Mouse (Mus musculus): ENCODE measurements around the gene Cdh4. TPM values are rescaled to one million over a fixed set of nuclear protein-coding genes. Genes with fewer than 3 reads are reported as not detected.

Cdh4 gene
- polyA plus RNA-seq, 1 experiment, result not detected

DNA sequence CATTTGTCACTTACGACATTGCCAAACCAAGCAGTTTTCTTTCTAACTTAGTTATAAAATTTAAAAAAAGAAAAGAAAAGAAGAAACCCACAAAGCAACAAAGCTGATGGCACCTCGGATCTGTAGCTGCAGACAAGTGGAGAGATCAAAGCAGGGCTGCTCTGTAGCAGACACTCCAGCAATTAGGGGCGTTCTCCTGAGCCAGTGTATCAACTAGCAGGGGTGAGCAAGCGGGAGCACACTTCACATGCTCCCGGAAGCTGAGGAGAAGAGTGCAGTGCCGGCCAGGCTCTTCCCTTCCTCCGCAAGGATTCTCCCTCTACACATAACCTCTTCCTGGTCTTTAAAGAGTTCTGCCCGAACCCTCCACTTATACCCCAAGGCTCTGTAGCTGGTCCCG is 220.5 kb downstream of the Cdh4 start:
- no peaks in the 10 kb centered on the region for H3K36me3 ChIP-seq (ENCODE audit: control insufficient read depth, insufficient read depth)
- no peaks in the 10 kb centered on the region for H3K79me2 ChIP-seq (ENCODE audit: control insufficient read depth, insufficient read depth)
- no peak overlapping the region for H3K4me3 ChIP-seq
- TF ChIP-seq POLR2A (IDR thresholded peaks at IDR 0.05; ENCODE audit: insufficient read length, low read depth), result no peak
- no peak for TF ChIP-seq CEBPB (IDR thresholded peaks at IDR 0.05; ENCODE audit: insufficient read depth, poor library complexity, severe bottlenecking)
- TF ChIP-seq REST (IDR thresholded peaks at IDR 0.05; ENCODE audit: insufficient read depth, insufficient read length), result no peak
- no peak for TF ChIP-seq SRF (IDR thresholded peaks at IDR 0.05; ENCODE audit: control insufficient read depth, insufficient read length, low read depth)
- no peak for TF ChIP-seq POLR2AphosphoS2 (IDR thresholded peaks at IDR 0.05; ENCODE audit: insufficient read length, low read depth)
- TF ChIP-seq MYOG (IDR thresholded peaks at IDR 0.05; ENCODE audit: control insufficient read depth in 1 of 3, insufficient read depth in 1 of 3, insufficient read length in 2 of 3, low read depth in 2 of 3), result no peak
- TF ChIP-seq E2F4 (IDR thresholded peaks at IDR 0.05; ENCODE audit: insufficient read depth), result no peak
- no peak for TF ChIP-seq MYOD1 (IDR thresholded peaks at IDR 0.05; ENCODE audit: control insufficient read depth in 1 of 3, insufficient read length in 2 of 3, low read depth in 2 of 3)
- no peak for TF ChIP-seq USF1 (IDR thresholded peaks at IDR 0.05; ENCODE audit: low read depth)
- no peak for TF ChIP-seq TCF3 (IDR thresholded peaks at IDR 0.05; ENCODE audit: insufficient read length, low read depth)
- no peak for TF ChIP-seq TCF12 (IDR thresholded peaks at IDR 0.05; ENCODE audit: insufficient read depth, poor library complexity, severe bottlenecking)
- no peak for TF ChIP-seq MAX (IDR thresholded peaks at IDR 0.05; ENCODE audit: low read depth)
- no peak overlapping the region for H3ac ChIP-seq (ENCODE audit: control insufficient read depth, insufficient read length)
- H3K27me3 ChIP-seq (ENCODE audit: control insufficient read depth, insufficient read depth, insufficient read length), result no peaks in the 10 kb centered on the region
- H3K4me2 ChIP-seq (ENCODE audit: low read depth), result no peak overlapping the region

DNA sequence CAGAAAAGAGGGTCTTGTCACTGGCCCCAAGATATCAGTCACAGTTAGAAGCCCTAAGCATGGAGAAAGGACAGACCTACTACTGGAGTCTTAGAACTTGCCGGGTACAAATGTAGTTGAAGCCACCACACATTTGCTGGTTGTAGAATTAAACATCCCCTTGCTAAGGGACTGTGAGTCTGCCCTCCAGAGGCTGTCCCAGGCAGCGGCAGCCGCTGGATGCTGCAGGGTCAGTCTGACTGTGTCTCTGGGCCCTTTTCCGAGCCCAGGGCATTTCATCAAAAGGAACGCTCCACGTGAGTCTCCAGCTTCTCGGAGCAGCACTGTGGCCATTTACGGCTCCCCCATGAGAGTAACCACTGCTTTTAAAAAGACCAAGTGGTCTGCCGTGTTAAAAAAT is 221.4 kb downstream of the Cdh4 start:
- H3K27me3 ChIP-seq (ENCODE audit: control insufficient read depth, insufficient read depth, insufficient read length), result no peaks in the 10 kb centered on the region
- no peaks in the 10 kb centered on the region for H3K36me3 ChIP-seq (ENCODE audit: control insufficient read depth, insufficient read depth)
- H3ac ChIP-seq (ENCODE audit: control insufficient read depth, insufficient read length), result no peak overlapping the region
- H3K4me2 ChIP-seq (ENCODE audit: low read depth), result no peak overlapping the region
- H3K4me3 ChIP-seq, result no peak overlapping the region
- no peak for TF ChIP-seq USF1 (IDR thresholded peaks at IDR 0.05; ENCODE audit: low read depth)
- TF ChIP-seq MAX (IDR thresholded peaks at IDR 0.05; ENCODE audit: low read depth), result no peak
- no peaks in the 10 kb centered on the region for H3K79me2 ChIP-seq (ENCODE audit: control insufficient read depth, insufficient read depth)

DNA sequence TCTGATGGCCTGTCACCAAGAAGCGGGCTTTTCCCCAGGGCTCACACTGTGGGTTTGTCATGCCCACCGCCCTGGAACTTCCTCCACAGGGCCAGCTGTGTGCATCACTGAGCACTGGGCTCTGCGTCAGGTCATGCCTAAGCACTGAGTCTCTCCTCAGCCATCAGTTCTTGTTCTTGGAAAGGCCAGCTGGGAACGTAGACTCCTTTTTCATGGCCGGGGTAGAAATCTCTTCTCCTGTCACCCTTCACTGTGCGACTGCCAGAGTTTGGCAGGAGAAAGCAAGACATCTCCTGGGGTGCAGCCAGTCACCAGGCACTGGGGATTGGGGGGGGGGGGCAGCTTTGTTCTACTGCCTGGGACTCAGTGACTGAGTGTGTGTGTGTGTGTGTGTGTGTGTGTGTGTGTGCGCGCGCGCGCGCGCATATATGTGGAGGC is 222.0 kb downstream of the Cdh4 start:
- H3K4me3 ChIP-seq, result no peak overlapping the region
- no peaks in the 10 kb centered on the region for H3K79me2 ChIP-seq (ENCODE audit: control insufficient read depth, insufficient read depth)
- H3ac ChIP-seq (ENCODE audit: control insufficient read depth, insufficient read length), result no peak overlapping the region
- H3K36me3 ChIP-seq (ENCODE audit: control insufficient read depth, insufficient read depth), result no peaks in the 10 kb centered on the region
- TF ChIP-seq E2F4 (IDR thresholded peaks at IDR 0.05; ENCODE audit: insufficient read depth), result no peak
- TF ChIP-seq REST (IDR thresholded peaks at IDR 0.05; ENCODE audit: insufficient read depth, insufficient read length), result no peak
- no peak for TF ChIP-seq TCF12 (IDR thresholded peaks at IDR 0.05; ENCODE audit: insufficient read depth, poor library complexity, severe bottlenecking)
- no peak for TF ChIP-seq TCF3 (IDR thresholded peaks at IDR 0.05; ENCODE audit: insufficient read length, low read depth)
- no peak for TF ChIP-seq POLR2A (IDR thresholded peaks at IDR 0.05; ENCODE audit: insufficient read length, low read depth)
- no peak for TF ChIP-seq CEBPB (IDR thresholded peaks at IDR 0.05; ENCODE audit: insufficient read depth, poor library complexity, severe bottlenecking)
- TF ChIP-seq POLR2AphosphoS2 (IDR thresholded peaks at IDR 0.05; ENCODE audit: insufficient read length, low read depth), result no peak
- TF ChIP-seq USF1 (IDR thresholded peaks at IDR 0.05; ENCODE audit: low read depth), result no peak
- no peak for TF ChIP-seq MAX (IDR thresholded peaks at IDR 0.05; ENCODE audit: low read depth)
- TF ChIP-seq MYOD1 (IDR thresholded peaks at IDR 0.05; ENCODE audit: control insufficient read depth in 1 of 3, insufficient read length in 2 of 3, low read depth in 2 of 3), result no peak
- TF ChIP-seq MYOG (IDR thresholded peaks at IDR 0.05; ENCODE audit: control insufficient read depth in 1 of 3, insufficient read depth in 1 of 3, insufficient read length in 2 of 3, low read depth in 2 of 3), result no peak
- TF ChIP-seq SRF (IDR thresholded peaks at IDR 0.05; ENCODE audit: control insufficient read depth, insufficient read length, low read depth), result no peak
- no peaks in the 10 kb centered on the region for H3K27me3 ChIP-seq (ENCODE audit: control insufficient read depth, insufficient read depth, insufficient read length)
- no peak overlapping the region for H3K4me2 ChIP-seq (ENCODE audit: low read depth)

DNA sequence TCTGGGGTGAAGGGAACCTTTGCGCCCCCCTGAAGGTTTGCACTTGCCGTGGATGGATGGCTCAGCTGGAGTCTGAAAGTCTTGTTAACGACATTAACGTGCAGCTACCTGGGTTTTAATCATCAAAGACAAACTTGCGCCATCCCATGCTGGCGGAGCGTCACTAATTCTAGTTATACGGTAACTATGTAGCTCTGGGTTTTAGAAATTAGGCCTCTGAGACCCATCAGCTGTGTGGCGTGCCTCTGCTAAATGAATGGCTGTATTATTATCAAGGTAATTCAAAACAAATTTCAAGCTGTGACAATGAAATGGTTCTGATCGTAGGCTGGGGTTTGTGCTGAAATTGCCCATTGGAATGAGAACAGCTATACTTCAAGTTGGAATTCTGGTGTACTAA is 228.5 kb downstream of the Cdh4 start:
- no peak overlapping the region for H3K4me2 ChIP-seq (ENCODE audit: low read depth)
- no peaks in the 10 kb centered on the region for H3K36me3 ChIP-seq (ENCODE audit: control insufficient read depth, insufficient read depth)
- no peak overlapping the region for H3K4me3 ChIP-seq
- no peaks in the 10 kb centered on the region for H3K27me3 ChIP-seq (ENCODE audit: control insufficient read depth, insufficient read depth, insufficient read length)
- H3ac ChIP-seq (ENCODE audit: control insufficient read depth, insufficient read length), result no peak overlapping the region
- no peaks in the 10 kb centered on the region for H3K79me2 ChIP-seq (ENCODE audit: control insufficient read depth, insufficient read depth)
- no peak for TF ChIP-seq CEBPB (IDR thresholded peaks at IDR 0.05; ENCODE audit: insufficient read depth, poor library complexity, severe bottlenecking)
- TF ChIP-seq USF1 (IDR thresholded peaks at IDR 0.05; ENCODE audit: low read depth), result no peak
- TF ChIP-seq MYOD1 (IDR thresholded peaks at IDR 0.05; ENCODE audit: control insufficient read depth in 1 of 3, insufficient read length in 2 of 3, low read depth in 2 of 3), result no peak
- no peak for TF ChIP-seq MAX (IDR thresholded peaks at IDR 0.05; ENCODE audit: low read depth)
- TF ChIP-seq POLR2A (IDR thresholded peaks at IDR 0.05; ENCODE audit: insufficient read length, low read depth), result no peak
- TF ChIP-seq REST (IDR thresholded peaks at IDR 0.05; ENCODE audit: insufficient read depth, insufficient read length), result no peak
- TF ChIP-seq SRF (IDR thresholded peaks at IDR 0.05; ENCODE audit: control insufficient read depth, insufficient read length, low read depth), result no peak
- no peak for TF ChIP-seq MYOG (IDR thresholded peaks at IDR 0.05; ENCODE audit: control insufficient read depth in 1 of 3, insufficient read depth in 1 of 3, insufficient read length in 2 of 3, low read depth in 2 of 3)
- no peak for TF ChIP-seq TCF3 (IDR thresholded peaks at IDR 0.05; ENCODE audit: insufficient read length, low read depth)
- no peak for TF ChIP-seq TCF12 (IDR thresholded peaks at IDR 0.05; ENCODE audit: insufficient read depth, poor library complexity, severe bottlenecking)
- no peak for TF ChIP-seq POLR2AphosphoS2 (IDR thresholded peaks at IDR 0.05; ENCODE audit: insufficient read length, low read depth)
- no peak for TF ChIP-seq E2F4 (IDR thresholded peaks at IDR 0.05; ENCODE audit: insufficient read depth)

DNA sequence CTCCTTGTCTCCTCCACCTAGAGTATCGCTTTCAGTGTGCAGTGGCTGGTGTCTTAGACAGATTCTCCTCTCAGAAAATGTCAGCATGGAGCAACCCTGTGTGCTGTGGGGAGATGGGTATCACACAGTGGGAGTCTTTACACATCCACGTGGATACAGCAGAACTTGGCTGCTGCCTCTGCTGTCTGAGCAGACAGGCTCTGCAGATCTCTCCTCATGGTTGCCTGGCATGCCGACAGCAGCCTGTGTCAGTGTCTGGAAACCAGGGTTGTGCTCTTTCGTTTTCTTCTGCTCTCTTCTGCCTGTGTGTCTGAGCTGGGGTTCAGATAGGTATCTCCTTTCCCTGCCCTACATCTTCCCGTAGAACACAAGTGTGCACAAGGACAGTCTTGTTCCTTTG is 237.6 kb downstream of the Cdh4 start:
- no peak overlapping the region for H3ac ChIP-seq (ENCODE audit: control insufficient read depth, insufficient read length)
- no peak for TF ChIP-seq REST (IDR thresholded peaks at IDR 0.05; ENCODE audit: insufficient read depth, insufficient read length)
- TF ChIP-seq POLR2A (IDR thresholded peaks at IDR 0.05; ENCODE audit: insufficient read length, low read depth), result no peak
- TF ChIP-seq TCF3 (IDR thresholded peaks at IDR 0.05; ENCODE audit: insufficient read length, low read depth), result no peak
- no peak for TF ChIP-seq USF1 (IDR thresholded peaks at IDR 0.05; ENCODE audit: low read depth)
- TF ChIP-seq CEBPB (IDR thresholded peaks at IDR 0.05; ENCODE audit: insufficient read depth, poor library complexity, severe bottlenecking), result no peak
- no peak for TF ChIP-seq MYOG (IDR thresholded peaks at IDR 0.05; ENCODE audit: control insufficient read depth in 1 of 3, insufficient read depth in 1 of 3, insufficient read length in 2 of 3, low read depth in 2 of 3)
- no peaks in the 10 kb centered on the region for H3K79me2 ChIP-seq (ENCODE audit: control insufficient read depth, insufficient read depth)
- no peaks in the 10 kb centered on the region for H3K27me3 ChIP-seq (ENCODE audit: control insufficient read depth, insufficient read depth, insufficient read length)
- H3K36me3 ChIP-seq (ENCODE audit: control insufficient read depth, insufficient read depth), result no peaks in the 10 kb centered on the region
- no peak overlapping the region for H3K4me2 ChIP-seq (ENCODE audit: low read depth)
- no peak overlapping the region for H3K4me3 ChIP-seq

Data from myocyte (in vitro differentiated cells).